Mouse (Mus musculus) kidney, adult 2 months (tissue): ENCODE results near the gene Ace.

Experiments used
- CTCF ChIP-seq: fragments of 200-500 bp; conservative IDR thresholded peaks from 2 replicates; pipeline ENCODE4 v1.5.1; 2011; ENCODE audit warnings: low read depth, mild to moderate bottlenecking, control low read depth, low read length, moderate library complexity, mixed read lengths; ENCODE audit not compliant: insufficient read depth, insufficient read length
- POLR2A ChIP-seq: fragments of 200-500 bp; IDR thresholded peaks from one replicate; pipeline ENCODE4 v1.6.1; 2011; ENCODE audit warnings: low read depth, low read length, control low read depth

DNA sequence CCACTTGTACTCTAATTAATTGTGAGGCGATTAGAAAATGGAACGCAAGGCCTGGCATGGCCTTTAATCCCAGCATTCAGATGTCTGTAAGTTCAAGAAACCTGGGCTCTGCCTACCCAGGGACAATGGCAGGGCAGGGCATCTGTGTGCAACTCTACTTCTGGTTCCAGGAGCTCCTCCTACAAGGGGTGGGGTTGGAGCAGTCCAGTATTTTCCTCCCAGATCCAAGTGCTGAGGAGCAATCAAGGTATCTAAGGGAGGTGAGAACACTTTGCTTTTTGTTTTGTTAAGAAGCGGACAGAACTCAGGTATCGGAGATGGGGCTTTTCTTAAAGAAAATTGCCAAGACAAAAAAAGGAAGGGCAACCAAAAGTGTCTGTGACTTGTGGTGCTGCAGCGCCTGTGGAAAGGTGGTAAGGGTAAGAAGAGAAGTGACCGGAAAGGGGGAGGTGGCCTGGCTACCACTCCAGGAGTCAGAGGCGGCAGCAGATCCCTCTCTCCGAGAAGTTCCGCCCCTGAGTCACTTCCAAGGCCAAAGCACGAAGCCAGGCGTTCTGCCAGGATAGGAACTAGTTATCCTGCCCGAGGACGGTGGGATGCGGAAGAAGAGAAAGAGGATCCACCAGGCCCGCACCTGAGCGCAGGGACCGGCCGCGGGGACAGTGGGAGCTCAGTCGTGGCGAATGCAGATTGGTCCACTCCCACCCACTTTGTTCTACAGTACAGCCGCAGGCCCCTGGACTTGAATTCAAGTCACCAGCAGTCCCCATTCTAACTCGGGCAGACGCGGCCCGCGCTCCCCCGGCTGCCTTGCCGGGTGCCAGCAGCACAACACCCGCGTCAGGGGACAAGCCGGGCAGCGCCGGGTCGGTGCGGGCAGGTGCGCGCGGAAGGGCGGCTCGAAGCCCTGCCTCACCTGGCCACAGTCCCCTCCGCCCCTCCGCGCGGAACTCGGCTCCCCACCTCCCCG, 24.3 kb upstream of the Ace start:
- no peak for TF ChIP-seq POLR2A
- no peak for TF ChIP-seq CTCF
